Mouse (Mus musculus) forebrain, embryonic 10.5 days (tissue): Measurements from ENCODE around the gene Cand1. TPM values are rescaled to one million over a fixed set of nuclear protein-coding genes. Genes with fewer than 3 reads are reported as not detected.

Experiments used
- DNase-seq: peaks from one replicate; pipeline ENCODE4 v3.0.0-alpha.2; 2017; ENCODE audit warnings: low spot score; ENCODE audit errors: extremely low spot score
- H3K27ac ChIP-seq: fragments of 300-500 bp; sonication (generic); 2 replicates; pipeline ENCODE4 v1.5.1; 2016; ENCODE audit warnings: mild to moderate bottlenecking
- H3K27me3 ChIP-seq: fragments of 300-500 bp; sonication (generic); 2 replicates; pipeline ENCODE4 v1.6.1; 2016; ENCODE audit warnings: mild to moderate bottlenecking; ENCODE audit not compliant: poor library complexity, severe bottlenecking
- H3K36me3 ChIP-seq: fragments of 300-500 bp; sonication (generic); replicated peaks from 2 replicates; pipeline ENCODE4 v1.6.1; 2016; ENCODE audit warnings: mild to moderate bottlenecking, moderate library complexity
- H3K4me1 ChIP-seq: fragments of 300-500 bp; sonication (generic); 2 replicates; pipeline ENCODE4 v1.6.1; 2016
- H3K4me3 ChIP-seq: fragments of 300-500 bp; sonication (generic); 2 replicates; pipeline ENCODE4 v1.5.1; 2016; ENCODE audit warnings: mild to moderate bottlenecking, moderate library complexity
- H3K9me3 ChIP-seq: fragments of 300-500 bp; sonication (generic); 2 replicates; pipeline ENCODE4 v1.6.1; 2016; ENCODE audit warnings: mild to moderate bottlenecking, moderate library complexity
- WGBS: fragments of 180-500 bp; shearing (Covaris S2); methylation state at CpG from one replicate; pipeline ENCODE4 v1.1.7; 2016; 5-methylcytosine and 5-hydroxymethylcytosine counted together
- polyA plus RNA-seq: library from polyadenylated mRNA; unstranded; fragments of >200 nt; fragmentation: Nextera tagmentation; extraction: Ambion mirVana; gene quantifications from 2 replicates; pipeline ENCODE4 v1.2.1, GENCODE M21; 2016

Cand1 gene
- polyA plus RNA-seq, 1 experiment from 2014 or later, result 87.0 TPM

- H3K36me3 ChIP-seq, result no peaks in the 10 kb centered on the region
- no peak overlapping the region for H3K27ac ChIP-seq
- no peak for DNase-seq
- H3K4me1 ChIP-seq, result peaks cover 3% of the 10 kb centered on the region; the same call in 1 of the 2 replicates
- H3K27me3 ChIP-seq, result no peaks in the 10 kb centered on the region
- no peak overlapping the region for H3K4me3 ChIP-seq
- peaks cover 13% of the 10 kb centered on the region for H3K9me3 ChIP-seq
- 93% methylated on average over 6 of the region's 6 CpGs for WGBS
Observed at GRCm38 (mm10) chr10:119160161-119160560, 79.7 kb downstream of the Cand1 start.

- Histone ChIP-seq H3K27me3 (no peaks in the 10 kb centered on the region), H3K4me1 (no peaks in the 10 kb centered on the region), H3K4me3 (no peak overlapping the region), H3K9me3 (no peaks in the 10 kb centered on the region), H3K27ac (no peak overlapping the region), H3K36me3 (no peaks in the 10 kb centered on the region)
- 74% methylated on average over 4 of the region's 4 CpGs for WGBS
- DNase-seq, result no peak
Observed at GRCm38 (mm10) chr10:119149261-119149660, 90.6 kb downstream of the Cand1 start.

Other genes with a start within 250 kb of the Cand1 start
- 4.3 and 5.2 TPM in 2 replicates for gene Grip1, start 213.8 kb upstream of the Cand1 start, polyA plus RNA-seq